Mouse (Mus musculus) CD4-positive, CD25-positive, alpha-beta regulatory T cell, adult 4 months (primary cell): ENCODE measurements at regions not wholly inside any gene's neighbourhood (a gene's known extent, or its start where the extent isn't known, plus 50 kb on each side); places are given as distances from the start of the nearest gene placed in this dataset.
"Not testable (repeated sequence)": the region's sequence is repeated elsewhere in the genome, so short reads cannot be mapped to it uniquely, and the experiment has no call there.

Experiments used
- ATAC-seq: one replicate; pipeline ENCODE4 v1.8.0; 2017

- no peak for ATAC-seq
Observed at GRCm38 (mm10) chr11:52460190-52460780, 64.1 kb downstream of the 9530068E07Rik start.

GRCm38 (mm10) chr11:52471128-52471527 is 74.9 kb downstream of the 9530068E07Rik start:
- not testable (repeated sequence) for ATAC-seq

DNA sequence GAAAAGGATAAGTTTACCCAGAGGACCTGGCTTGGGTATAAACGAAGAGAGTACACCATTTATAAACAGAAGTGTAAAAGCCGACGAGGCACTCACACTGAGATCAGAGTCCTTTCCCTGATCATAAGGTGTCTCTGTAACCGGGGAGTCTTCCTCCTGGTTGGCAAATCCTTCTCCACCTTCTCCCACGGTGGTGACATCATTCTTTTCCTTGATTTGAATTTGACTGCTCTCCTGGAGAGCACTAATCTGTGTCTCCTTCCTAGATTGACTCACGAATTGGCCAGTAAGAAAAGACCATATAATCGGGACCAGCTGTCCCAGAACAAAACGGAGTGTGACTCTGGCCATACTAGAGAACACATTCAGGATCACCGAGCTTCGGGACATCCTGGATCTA is 83.9 kb downstream of the 9530068E07Rik start:
- not testable (repeated sequence) for ATAC-seq

DNA sequence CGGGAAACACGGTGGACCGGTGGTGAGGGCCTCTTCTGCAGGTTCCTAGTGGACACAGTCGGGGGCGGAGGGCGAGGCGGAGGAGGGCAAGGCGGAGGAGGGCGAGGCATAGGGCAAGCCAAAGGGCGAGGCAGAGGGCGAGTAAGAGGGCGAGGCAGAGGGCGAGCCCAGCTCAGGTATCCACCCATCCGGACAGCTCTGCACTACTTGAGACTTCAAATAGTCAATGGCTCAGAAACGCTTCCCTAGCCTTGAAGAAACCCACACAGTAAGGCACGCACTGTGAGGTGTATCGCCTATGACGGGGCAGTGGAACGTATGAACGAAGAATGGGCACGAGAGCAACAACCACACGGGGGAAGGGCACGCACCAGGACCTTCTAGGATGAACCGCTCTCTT is 84.5 kb downstream of the 9530068E07Rik start:
- ATAC-seq: not testable (repeated sequence)

GRCm38 (mm10) chr11:52483534-52483933 is 87.3 kb downstream of the 9530068E07Rik start:
- ATAC-seq: not testable (repeated sequence)

GRCm38 (mm10) chr11:52488538-52488937 is 92.3 kb downstream of the 9530068E07Rik start:
- not testable (repeated sequence) for ATAC-seq

DNA sequence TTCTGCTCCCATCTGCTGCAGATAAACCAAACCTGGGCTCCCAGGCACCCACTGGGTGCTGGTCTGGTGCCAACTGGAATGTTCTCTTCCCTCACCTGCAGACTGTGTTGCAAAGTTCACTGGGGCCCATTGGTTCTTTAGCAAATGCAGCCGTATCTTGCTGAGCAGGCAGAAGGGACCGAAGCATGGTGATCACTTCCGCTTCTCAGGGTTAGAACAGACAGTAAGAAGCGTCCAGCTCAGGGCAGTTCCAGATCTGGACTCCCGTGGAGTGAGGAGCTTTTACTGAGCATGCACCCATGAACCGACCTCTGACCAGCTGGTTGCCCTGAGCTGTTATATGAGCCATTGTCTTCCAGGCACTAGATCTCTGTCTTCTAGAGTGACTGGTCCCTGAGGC is 97.1 kb downstream of the 9530068E07Rik start:
- ATAC-seq: no peak

DNA sequence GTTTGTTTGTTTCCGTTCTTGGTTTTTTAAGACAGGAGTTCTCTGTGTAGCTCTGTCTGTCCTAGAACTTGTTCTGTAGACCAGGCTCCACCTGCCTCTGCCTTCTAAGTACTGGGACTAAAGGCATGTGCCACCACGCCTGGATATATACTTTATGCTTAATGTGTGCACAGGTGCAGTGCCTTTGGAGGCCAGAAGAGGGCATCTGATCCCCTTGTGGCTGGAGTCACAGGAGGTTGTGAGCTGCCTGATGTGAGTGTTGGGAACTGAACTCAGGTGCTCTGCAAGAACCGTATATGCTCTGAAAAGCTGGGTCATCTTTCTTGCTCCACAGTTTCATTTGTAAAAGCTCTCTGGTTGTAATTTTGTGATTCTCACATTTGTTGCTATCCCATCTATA is 100.7 kb downstream of the 9530068E07Rik start:
- ATAC-seq: no peak

DNA sequence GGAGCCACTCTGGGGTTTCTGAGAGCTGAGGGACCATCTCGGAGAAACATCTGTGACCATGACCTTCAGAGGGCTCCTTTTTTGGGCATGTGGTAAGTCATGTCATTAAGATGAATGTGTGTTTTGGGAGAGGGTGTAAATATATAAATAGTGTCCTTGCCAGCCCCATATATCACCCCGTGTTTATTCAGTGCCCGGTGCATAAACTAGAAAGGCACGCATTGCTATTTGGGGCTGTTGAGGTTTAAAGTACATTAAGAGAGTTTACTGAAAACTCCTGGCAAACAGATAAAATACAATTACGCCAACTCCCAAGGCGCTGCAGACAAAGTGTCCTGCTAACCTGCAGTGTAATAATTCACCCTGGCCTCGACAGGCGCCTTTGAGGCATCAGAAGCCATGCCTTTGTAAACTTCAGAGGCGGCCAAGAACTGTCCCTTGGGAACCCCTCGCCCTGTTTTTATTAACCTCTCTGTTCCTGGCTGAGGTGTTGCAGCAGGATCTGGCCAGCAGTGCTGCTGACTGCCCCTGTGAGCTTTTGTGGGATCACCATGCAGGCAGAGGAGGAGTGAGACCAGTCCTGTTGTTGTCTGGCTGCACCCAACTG is 106.6 kb downstream of the 9530068E07Rik start:
- ATAC-seq: no peak

DNA sequence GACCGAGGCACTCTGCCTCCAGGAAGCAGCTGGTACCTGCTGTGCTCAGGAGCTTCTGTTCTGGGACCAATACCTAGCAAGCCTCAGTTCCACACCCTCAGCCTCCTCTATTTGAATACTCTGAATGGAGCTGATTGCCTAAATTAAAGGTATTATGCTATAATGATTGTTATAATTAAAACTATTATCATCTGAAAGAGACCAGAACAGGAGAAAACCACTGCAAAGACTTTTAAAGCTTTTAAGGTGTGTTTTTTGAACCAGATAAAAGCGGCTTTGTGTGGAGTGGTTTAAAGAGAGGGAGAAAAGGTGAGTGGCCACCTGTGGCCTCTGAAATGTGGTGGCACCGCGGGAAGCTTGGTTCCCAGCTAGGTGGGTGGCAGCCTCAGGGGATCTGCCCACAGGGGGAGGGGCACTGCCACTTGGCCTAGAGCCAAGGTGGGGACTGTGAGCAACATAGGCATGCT is 115.6 kb downstream of the 9530068E07Rik start:
- no peak for ATAC-seq

DNA sequence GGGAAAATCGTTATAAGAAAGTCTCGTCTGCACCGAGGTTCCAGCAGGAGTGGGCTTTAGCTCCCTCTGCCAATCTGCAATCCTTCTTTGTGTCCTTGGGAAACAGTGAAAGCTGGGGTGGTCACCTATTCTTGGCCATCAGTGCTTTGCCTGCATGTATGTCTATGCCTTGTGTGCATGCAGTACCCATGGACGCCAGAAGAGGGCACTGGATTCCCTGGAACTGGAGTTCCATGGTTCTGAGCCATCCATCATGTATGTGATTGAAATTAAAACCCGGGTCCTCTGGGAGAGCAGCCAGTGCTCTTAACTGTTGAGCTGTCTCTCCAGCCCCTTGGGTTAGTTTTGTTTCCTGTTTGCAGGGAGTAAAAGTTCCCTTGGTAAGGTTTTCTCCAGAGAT is 121.1 kb downstream of the 9530068E07Rik start:
- ATAC-seq: no peak

- no peak for ATAC-seq
Observed at GRCm38 (mm10) chr11:52519877-52520276, 123.6 kb downstream of the 9530068E07Rik start.

- no peak for ATAC-seq
Observed at GRCm38 (mm10) chr11:52521879-52522278, 125.7 kb downstream of the 9530068E07Rik start.

DNA sequence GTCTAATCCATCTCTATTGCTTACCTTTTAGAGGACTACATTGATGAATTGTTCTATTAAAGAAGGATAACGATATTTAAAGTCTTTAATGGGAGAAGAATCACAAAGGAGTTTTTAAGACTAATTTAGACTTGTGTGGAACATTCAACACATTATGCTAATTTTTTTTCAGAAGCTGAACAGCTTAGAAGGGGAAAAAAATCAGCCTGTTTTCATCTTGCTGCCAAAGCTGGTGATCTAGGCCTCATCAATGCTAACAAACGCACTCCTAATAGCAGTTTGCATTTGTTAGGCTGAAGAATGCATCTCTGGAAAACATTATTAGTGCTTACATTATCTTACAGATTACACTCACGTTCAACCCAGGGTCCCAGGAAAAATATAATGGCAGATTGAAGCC is 126.2 kb downstream of the 9530068E07Rik start:
- ATAC-seq: no peak

GRCm38 (mm10) chr11:52523191-52523590 is 127.0 kb downstream of the 9530068E07Rik start:
- no peak for ATAC-seq

DNA sequence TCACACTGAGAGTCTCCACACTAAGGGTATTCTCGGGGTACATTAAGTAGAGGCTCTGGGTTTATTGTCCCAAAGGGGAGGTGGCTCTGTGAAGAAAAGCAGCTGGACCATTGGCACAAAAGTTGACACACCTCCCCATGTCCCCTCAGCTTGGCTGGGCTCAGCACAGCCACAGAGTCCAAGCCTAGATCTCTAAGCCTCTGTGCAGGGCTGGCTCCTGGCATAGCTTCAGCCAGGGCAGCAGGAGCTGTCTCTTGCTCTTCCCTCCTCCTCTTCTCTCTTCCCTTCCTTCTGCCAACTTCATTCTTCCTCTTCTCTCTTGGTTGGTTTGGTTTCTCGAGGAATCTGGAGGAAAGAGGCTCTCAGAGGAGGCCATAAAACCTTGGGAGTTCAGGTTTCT is 127.4 kb downstream of the 9530068E07Rik start:
- no peak for ATAC-seq

- no peak for ATAC-seq
Observed at GRCm38 (mm10) chr11:52525446-52525845, 129.2 kb downstream of the 9530068E07Rik start.

- ATAC-seq: no peak
Observed at GRCm38 (mm10) chr11:52526306-52526705, 130.1 kb downstream of the 9530068E07Rik start.

DNA sequence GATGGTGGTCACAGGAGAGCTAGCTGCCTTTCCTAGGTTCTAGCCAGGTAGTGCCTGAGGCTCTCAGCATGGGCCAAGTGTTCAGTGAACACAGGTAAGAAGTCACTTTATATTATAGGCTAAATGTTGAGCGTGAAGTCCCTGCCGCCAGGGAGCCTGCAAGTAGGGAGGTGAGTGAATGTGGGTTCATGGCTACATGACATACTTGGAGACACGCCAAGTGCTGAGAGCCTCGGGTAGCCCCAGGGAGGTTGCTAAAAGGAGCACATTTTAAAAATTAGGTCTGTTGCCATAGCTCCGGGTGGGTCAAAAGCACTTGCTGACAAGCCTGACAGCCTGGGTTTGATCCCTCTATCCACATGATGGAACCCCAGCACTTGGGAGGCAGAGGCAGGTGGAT is 137.2 kb downstream of the 9530068E07Rik start:
- ATAC-seq: no peak

- no peak for ATAC-seq
Observed at GRCm38 (mm10) chr11:52534586-52534985, 138.4 kb downstream of the 9530068E07Rik start.

DNA sequence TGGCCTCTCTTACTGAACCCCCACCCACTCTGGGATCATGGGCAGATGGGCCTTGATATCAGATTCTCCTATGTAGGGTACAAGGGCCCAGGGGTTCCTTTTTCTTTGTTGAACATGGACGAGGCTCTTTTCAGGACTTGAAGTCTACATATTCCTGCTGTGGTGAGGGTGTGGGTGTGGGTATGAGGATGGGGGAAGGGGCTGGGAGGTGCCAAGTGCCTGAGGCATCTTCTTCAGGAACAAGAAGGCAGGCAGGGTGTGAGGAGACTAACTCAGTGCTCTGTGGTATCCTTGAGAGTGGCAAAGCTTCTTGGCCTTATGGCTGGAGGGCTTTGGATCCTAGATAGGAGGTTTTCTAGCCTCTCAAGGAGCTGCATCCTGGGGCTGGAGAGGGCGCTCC is 140.0 kb downstream of the 9530068E07Rik start:
- no peak for ATAC-seq

GRCm38 (mm10) chr11:52536841-52537240 is 140.6 kb downstream of the 9530068E07Rik start:
- ATAC-seq: no peak

- no peak for ATAC-seq
Observed at GRCm38 (mm10) chr11:52537819-52538435, 141.7 kb downstream of the 9530068E07Rik start.

DNA sequence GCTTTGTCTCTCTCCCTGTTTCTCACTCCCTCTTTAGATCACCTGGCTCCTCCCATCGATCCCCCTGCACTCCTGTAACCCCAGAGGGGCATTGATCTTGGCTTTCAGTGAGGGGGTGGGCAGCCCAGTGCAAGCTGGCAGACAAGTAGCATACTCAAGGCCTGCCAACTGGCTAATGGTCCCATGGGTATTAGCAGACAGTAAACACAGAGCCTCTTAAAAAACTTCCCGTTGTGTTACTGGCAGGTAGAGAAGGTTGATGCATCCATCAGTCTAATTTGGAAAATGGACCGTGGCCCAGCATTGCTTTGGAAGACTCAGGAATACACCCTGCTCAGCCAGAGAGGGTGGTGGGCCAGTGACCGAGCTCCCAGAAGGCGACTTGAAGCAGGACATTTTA is 145.0 kb downstream of the 9530068E07Rik start:
- no peak for ATAC-seq
